Mouse (Mus musculus): ENCODE results near the gene Nkapd1. TPM values are rescaled to one million over a fixed set of nuclear protein-coding genes. Genes with fewer than 3 reads are reported as not detected.

The Nkapd1 gene
- polyA plus RNA-seq, 1 experiment from 2014 or later = 25.2 TPM

DNA sequence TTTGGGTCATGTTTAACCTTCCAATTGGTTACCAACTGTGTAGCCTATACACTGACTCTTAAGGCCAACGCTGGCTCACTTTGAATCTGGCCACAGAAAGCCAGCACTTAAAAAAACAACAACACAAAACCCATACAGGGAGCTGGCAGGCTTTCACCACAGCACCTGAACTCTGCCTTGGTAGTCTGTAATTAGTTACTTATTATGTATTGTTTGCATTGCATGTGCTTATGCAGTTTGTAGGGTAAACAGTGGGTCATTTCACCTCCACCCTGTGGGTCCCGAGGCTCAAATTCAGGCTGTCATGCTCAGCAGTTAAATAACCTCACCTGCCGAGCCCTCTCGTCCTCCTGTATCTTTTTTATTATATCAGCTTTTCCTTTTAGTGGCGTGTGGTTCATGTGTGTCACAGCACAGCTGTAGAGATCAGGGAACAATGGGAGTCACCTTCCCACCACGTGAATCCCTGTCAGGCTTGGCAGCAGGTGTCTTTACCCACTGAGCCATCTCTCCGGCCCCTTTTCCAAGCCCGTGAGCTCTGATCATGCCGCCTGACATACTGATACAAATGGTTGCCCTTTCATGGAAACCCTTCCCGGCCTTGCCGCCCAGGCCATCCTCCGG is 22.4 kb downstream of the Nkapd1 start:
- H3K9ac ChIP-seq = no peak overlapping the region
- no peak overlapping the region for H3K4me3 ChIP-seq (replicated peaks)
- peaks cover 48% of the 10 kb centered on the region for H3K36me3 ChIP-seq

DNA sequence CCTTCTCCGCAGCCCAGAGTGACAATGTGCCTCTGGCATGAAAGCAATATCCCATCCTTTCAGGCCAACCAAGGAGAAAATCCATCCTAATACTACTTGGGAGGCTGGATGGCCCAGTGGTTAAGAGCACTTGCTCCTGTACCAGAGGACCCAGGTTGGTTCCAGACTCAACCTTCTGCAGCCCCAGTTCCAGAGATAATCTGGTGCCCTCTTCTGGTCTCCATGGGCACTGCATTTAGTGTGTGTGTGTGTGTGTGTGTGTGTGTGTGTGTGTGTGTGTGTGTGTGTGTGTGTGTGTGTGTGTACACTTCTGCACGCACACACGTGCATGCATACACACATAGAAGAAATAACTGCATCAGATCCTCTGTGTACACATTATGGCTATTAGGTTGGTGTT is 23.7 kb downstream of the Nkapd1 start:
- Histone ChIP-seq H3K36me3 (peaks cover 36% of the 10 kb centered on the region), H3K4me1 (no peaks in the 10 kb centered on the region), H3K27me3 (no peaks in the 10 kb centered on the region), H3K4me2 (replicated peaks) (no peak overlapping the region), H3K9ac (no peak overlapping the region), H3K27ac (replicated peaks) (no peak overlapping the region), H3K4me3 (replicated peaks) (no peak overlapping the region), H3K9me3 (replicated peaks) (no peaks in the 10 kb centered on the region)
- WGBS = 66% methylated on average over 3 of the region's 3 CpGs
- ATAC-seq (ENCODE audit: insufficient number of reproducible peaks, low FRiP score, low TSS enrichment, low read depth) = no peak

More for the DNA sequence above, 22.4 kb downstream of the Nkapd1 start:
- no peaks in the 10 kb centered on the region for H3K4me1 ChIP-seq
- no peaks in the 10 kb centered on the region for H3K9me3 ChIP-seq (replicated peaks)
- no peak overlapping the region for H3K27ac ChIP-seq (replicated peaks)
- H3K4me2 ChIP-seq (replicated peaks) = no peak overlapping the region
- no peaks in the 10 kb centered on the region for H3K27me3 ChIP-seq
- WGBS = 77% methylated on average over 12 of the region's 12 CpGs
- ATAC-seq (ENCODE audit: insufficient number of reproducible peaks, low FRiP score, low TSS enrichment, low read depth) = no peak

DNA sequence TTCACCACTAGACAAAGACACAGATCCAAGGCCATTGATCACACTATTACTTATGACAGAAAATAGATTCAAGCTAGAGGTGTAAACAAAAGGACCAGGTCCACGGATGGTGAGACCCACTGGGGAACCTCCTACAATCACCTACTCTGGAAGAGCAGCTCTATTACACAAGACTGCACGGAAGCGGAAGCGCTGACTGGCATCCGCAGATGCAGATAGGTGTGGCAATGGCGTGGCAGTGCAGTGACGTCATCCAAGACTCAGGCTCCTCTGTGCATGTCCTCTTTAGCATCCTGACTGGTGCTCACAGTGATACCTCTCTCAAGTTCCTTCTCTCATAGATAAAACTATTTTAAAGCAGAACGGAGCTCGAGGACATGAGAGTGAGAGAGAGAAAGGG is 24.3 kb downstream of the Nkapd1 start:
- H3K36me3 ChIP-seq = peaks cover 30% of the 10 kb centered on the region
- H3K4me3 ChIP-seq (replicated peaks) = no peak overlapping the region
- H3K9ac ChIP-seq = no peak overlapping the region
- H3K4me2 ChIP-seq (replicated peaks) = no peak overlapping the region
- H3K27ac ChIP-seq (replicated peaks) = no peak overlapping the region
- ATAC-seq (ENCODE audit: insufficient number of reproducible peaks, low FRiP score, low TSS enrichment, low read depth) = no peak
- H3K27me3 ChIP-seq = no peaks in the 10 kb centered on the region
- WGBS = 88% methylated on average over 9 of the region's 9 CpGs
- H3K4me1 ChIP-seq = no peaks in the 10 kb centered on the region
- H3K9me3 ChIP-seq (replicated peaks) = no peaks in the 10 kb centered on the region

DNA sequence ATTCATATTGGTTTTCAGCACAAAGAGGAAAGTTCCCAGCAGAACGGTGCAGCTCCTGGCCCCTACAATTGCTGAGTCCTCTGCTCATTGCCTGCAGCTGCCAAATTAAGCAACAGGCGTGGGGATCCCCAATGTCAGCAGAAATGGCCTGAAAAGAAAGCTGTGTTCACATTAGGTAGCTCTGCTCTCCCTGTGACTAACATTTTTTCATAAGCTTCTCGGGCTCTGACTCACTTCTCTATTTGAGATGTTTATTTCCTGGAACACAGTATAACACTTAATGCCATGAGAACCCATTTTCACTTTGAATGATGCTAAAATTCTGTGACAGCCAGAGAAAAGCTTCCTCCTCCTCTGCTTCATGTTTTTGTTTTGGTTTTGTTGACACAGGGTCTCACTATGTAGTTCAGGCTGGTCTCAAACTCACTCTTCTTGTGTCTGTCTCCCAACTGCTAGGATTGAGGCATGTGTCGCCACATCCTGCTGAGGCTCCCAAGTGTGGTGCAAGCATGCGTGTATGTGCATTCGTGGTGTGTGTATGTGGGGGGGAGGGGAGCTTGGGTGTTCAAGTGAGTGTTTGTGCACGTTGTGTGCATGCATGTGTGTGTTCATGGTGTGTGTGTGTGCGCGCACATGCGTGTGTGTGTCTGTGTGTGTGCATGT is 26.3 kb downstream of the Nkapd1 start:
- WGBS = 68% methylated on average over 10 of the region's 10 CpGs
- ATAC-seq (ENCODE audit: insufficient number of reproducible peaks, low FRiP score, low TSS enrichment, low read depth) = no peak
- Histone ChIP-seq H3K9ac (no peak overlapping the region), H3K4me3 (replicated peaks) (no peak overlapping the region), H3K27ac (replicated peaks) (no peak overlapping the region), H3K27me3 (no peaks in the 10 kb centered on the region), H3K4me2 (replicated peaks) (no peak overlapping the region), H3K9me3 (replicated peaks) (no peaks in the 10 kb centered on the region), H3K4me1 (no peaks in the 10 kb centered on the region), H3K36me3 (peaks cover 12% of the 10 kb centered on the region)

DNA sequence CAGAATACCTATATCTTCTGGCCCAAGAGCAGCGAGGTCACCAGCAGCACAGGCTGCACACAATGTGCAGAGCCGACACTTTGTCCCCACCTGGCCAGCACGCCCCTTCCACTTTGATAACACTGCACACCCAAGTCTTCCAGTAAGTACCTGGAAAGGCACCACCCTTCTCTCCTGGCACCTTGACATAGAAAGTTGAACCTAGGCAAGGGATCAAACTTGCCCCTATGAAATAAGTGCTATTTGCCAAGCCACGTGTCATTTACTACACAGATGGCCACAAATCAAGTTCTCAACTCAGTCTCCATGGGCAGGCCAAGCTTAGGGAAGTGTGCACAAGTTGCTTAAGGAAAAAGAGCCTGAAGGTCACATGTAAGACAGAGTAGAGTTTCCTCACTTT is 30.3 kb downstream of the Nkapd1 start:
- H3K4me1 ChIP-seq = no peaks in the 10 kb centered on the region
- H3K4me3 ChIP-seq (replicated peaks) = no peak overlapping the region
- H3K36me3 ChIP-seq = no peaks in the 10 kb centered on the region
- no peak overlapping the region for H3K27ac ChIP-seq (replicated peaks)
- no peak for ATAC-seq (ENCODE audit: insufficient number of reproducible peaks, low FRiP score, low TSS enrichment, low read depth)
- 72% methylated on average over 4 of the region's 4 CpGs for WGBS
- no peak overlapping the region for H3K9ac ChIP-seq
- no peaks in the 10 kb centered on the region for H3K9me3 ChIP-seq (replicated peaks)
- H3K4me2 ChIP-seq (replicated peaks) = no peak overlapping the region
- no peaks in the 10 kb centered on the region for H3K27me3 ChIP-seq

DNA sequence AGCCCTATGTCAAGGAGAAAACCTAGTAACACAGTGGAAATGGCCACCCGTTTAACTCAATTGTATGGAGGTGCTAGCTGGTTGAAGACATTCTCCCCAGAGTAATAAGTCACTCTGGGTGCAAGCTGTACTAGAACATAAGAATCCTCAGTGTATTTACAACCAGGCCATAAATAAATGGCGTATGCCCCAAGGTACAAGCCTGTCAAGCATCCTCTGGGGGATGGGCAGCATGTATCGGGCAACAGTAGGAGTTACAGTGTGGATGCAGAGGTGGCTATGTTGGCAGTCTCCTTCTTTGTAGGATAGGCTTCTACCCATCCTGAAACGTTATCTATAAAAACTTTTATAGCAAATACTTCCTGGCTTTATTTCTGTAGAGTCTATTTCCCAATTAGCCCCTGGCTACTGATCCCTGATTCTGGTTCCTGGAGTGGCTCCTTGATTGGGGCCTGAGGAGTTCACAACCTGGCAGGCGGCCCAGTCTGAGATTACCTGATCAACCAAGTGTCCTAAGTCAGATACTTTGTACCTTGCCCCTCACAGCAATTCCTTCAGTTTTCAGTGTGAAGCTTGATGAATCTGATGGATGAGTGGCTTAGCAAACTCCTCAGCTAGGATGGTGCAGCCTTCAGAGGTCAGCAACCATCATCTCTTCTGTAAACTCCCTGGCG is 32.0 kb downstream of the Nkapd1 start:
- Histone ChIP-seq H3K4me2 (replicated peaks) (no peak overlapping the region), H3K9me3 (replicated peaks) (no peaks in the 10 kb centered on the region), H3K27me3 (no peaks in the 10 kb centered on the region), H3K9ac (no peak overlapping the region), H3K4me1 (no peaks in the 10 kb centered on the region), H3K36me3 (no peaks in the 10 kb centered on the region), H3K4me3 (replicated peaks) (no peak overlapping the region), H3K27ac (replicated peaks) (no peak overlapping the region)
- ATAC-seq (ENCODE audit: insufficient number of reproducible peaks, low FRiP score, low TSS enrichment, low read depth) = no peak
- WGBS = 76% methylated on average over 6 of the region's 6 CpGs

DNA sequence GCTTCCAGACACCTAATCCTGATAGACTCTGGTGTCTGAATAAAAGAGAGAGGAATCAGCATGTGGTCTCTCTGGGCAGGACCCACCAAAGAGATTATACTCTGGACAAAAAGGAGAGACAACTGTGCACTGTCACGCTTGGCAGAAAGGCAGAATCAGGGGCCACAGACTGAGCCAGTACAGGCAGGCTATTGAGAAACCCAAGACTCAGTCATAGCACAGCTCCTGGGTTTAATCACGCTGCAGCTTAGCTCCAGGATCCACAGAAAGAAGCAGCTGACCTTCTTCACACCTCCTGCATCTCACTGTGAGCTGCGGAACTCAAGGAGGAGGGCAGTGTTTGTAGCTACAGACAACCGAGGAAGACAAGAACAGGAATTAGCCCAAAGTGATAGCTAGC is 36.9 kb downstream of the Nkapd1 start:
- WGBS = 41% methylated on average over 4 of the region's 4 CpGs
- ATAC-seq (ENCODE audit: insufficient number of reproducible peaks, low FRiP score, low TSS enrichment, low read depth) = no peak
- Histone ChIP-seq H3K4me1 (no peaks in the 10 kb centered on the region), H3K9ac (no peak overlapping the region), H3K27ac (replicated peaks) (no peak overlapping the region), H3K4me3 (replicated peaks) (no peak overlapping the region), H3K27me3 (no peaks in the 10 kb centered on the region), H3K36me3 (no peaks in the 10 kb centered on the region), H3K9me3 (replicated peaks) (no peaks in the 10 kb centered on the region), H3K4me2 (replicated peaks) (no peak overlapping the region)

DNA sequence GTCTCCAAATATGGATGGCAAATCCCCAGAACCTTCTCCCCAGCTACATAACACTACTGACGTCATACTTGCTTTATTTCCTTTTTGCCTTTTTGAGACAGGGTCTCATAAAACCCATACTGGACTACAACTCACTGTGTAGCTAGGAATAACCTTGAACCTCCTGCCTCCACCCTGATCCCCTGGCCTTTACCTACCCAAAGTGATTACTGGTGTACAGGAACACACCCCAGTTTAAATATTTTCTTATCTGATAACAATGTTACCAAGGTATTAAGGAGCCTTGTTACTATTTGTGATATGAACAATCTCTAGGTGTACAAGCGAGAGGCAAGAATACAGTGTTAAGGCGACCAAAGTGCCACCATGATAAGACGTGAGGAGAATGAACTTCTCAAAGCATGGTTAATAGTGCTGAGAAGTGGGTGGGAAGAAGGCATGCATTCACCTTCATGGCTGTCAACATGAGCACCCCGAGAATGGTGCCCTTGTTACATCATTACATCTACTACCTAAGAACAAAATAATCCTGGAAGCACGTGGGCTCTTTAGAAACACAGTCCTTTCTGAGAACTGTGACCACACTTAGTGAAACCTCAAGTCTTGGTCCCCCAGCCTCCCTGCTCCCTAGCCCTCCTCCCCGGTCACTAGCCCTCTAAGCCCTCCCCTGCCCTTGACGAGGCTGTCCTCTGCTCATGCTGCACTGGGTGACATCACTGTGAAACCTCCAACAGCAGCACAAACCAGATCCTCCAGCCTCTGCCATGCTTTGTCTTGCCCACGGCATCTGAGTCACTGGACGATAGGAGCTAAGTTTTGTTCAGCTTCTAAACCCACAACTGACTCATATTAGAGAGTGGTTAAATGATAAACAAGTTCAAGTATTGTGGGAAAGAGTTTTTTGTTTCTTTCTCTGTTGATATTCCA is 47.4 kb downstream of the Nkapd1 start:
- no peak overlapping the region for H3K4me3 ChIP-seq (replicated peaks)
- no peaks in the 10 kb centered on the region for H3K4me1 ChIP-seq
- ATAC-seq (ENCODE audit: insufficient number of reproducible peaks, low FRiP score, low TSS enrichment, low read depth) = no peak
- H3K27me3 ChIP-seq = no peaks in the 10 kb centered on the region
- no peak overlapping the region for H3K27ac ChIP-seq (replicated peaks)
- H3K4me2 ChIP-seq (replicated peaks) = no peak overlapping the region
- 75% methylated on average over 10 of the region's 10 CpGs for WGBS
- H3K9ac ChIP-seq = no peak overlapping the region
- H3K36me3 ChIP-seq = no peaks in the 10 kb centered on the region
- no peaks in the 10 kb centered on the region for H3K9me3 ChIP-seq (replicated peaks)

DNA sequence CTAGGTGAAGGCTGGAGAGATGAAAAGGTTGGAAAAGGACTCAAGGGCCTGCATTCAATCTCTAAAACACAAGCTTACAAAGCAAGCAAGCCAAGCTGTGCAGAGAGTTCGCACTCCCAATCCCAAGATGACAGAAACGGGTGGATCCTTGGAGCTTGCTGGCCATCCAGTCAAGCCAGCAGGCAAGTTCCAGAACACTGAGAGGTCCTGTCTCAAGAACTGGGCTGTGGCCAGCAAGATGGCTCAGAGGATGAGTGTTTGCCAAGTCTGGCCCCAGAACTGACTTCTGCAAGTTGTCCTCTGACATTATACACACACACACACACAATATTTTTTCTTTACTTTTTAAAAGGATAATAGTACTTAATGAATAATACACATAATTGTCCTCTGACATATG is 49.4 kb downstream of the Nkapd1 start:
- Histone ChIP-seq H3K27ac (replicated peaks) (no peak overlapping the region), H3K4me1 (no peaks in the 10 kb centered on the region), H3K27me3 (no peaks in the 10 kb centered on the region), H3K9ac (no peak overlapping the region), H3K9me3 (replicated peaks) (no peaks in the 10 kb centered on the region), H3K4me2 (replicated peaks) (no peak overlapping the region), H3K36me3 (no peaks in the 10 kb centered on the region), H3K4me3 (replicated peaks) (no peak overlapping the region)
- 85% methylated on average over 2 of the region's 2 CpGs for WGBS
- no peak for ATAC-seq (ENCODE audit: insufficient number of reproducible peaks, low FRiP score, low TSS enrichment, low read depth)

DNA sequence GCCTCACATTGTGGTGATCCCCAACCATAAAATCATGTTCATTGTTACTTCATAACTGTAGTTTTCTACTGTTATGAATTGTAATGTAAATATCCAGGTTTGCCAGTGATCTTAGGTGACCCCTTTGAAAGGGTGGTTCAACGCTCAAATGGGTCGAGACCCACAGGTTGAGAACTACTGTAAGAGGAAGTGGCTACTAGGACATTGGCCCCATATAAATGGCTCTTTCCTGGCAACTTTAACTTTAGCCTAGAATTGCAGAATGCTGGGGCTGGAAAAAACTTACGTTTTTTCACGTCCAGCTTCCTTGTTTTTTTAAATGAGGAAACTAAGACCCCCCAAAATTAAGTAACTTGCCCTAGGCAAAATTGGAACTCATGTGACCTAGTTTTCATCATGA is 49.9 kb downstream of the Nkapd1 start:
- Histone ChIP-seq H3K4me2 (replicated peaks) (no peak overlapping the region), H3K27me3 (no peaks in the 10 kb centered on the region), H3K27ac (replicated peaks) (no peak overlapping the region), H3K4me1 (no peaks in the 10 kb centered on the region), H3K9me3 (replicated peaks) (no peaks in the 10 kb centered on the region), H3K9ac (no peak overlapping the region), H3K4me3 (replicated peaks) (no peak overlapping the region), H3K36me3 (no peaks in the 10 kb centered on the region)
- ATAC-seq (ENCODE audit: insufficient number of reproducible peaks, low FRiP score, low TSS enrichment, low read depth) = no peak
- WGBS = 82% methylated on average over 4 of the region's 4 CpGs

DNA sequence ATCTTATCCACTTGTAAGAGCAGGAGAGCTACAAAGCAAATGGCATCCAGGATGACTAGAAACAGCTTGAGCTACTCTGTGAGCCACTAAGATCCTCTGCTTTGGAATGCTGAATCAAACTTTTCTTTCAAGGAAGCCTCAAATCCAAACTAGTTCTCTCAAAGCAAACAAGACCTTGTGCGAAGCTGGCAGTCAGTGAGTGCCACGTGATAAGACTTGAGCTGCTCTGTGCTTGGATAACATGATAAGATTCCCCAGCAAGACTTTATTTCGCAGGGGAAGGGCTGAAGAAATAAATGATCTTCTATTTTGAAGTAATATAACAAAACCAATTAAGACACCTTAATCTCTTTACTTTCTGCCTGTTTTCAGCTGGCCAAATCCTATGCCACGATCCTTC is 51.3 kb downstream of the Nkapd1 start:
- H3K36me3 ChIP-seq = no peaks in the 10 kb centered on the region
- no peak overlapping the region for H3K9ac ChIP-seq
- no peaks in the 10 kb centered on the region for H3K4me1 ChIP-seq
- WGBS = 69% methylated on average over 4 of the region's 4 CpGs
- H3K27ac ChIP-seq (replicated peaks) = no peak overlapping the region
- H3K27me3 ChIP-seq = no peaks in the 10 kb centered on the region
- no peak overlapping the region for H3K4me2 ChIP-seq (replicated peaks)
- H3K9me3 ChIP-seq (replicated peaks) = no peaks in the 10 kb centered on the region
- ATAC-seq (ENCODE audit: insufficient number of reproducible peaks, low FRiP score, low TSS enrichment, low read depth) = no peak
- no peak overlapping the region for H3K4me3 ChIP-seq (replicated peaks)
